Mouse (Mus musculus) kidney, adult 18-20 months (tissue): ENCODE results near the gene Ssbp3.

ENCODE experiments used
- DNase-seq: peaks from one replicate; pipeline ENCODE4 v3.0.0; 2021

The Ssbp3 gene

GRCm38 (mm10) chr4:106908426-106908809 lies 2.1 kb upstream of the Ssbp3 start:
- DNase-seq = peak; percentile 56

DNA sequence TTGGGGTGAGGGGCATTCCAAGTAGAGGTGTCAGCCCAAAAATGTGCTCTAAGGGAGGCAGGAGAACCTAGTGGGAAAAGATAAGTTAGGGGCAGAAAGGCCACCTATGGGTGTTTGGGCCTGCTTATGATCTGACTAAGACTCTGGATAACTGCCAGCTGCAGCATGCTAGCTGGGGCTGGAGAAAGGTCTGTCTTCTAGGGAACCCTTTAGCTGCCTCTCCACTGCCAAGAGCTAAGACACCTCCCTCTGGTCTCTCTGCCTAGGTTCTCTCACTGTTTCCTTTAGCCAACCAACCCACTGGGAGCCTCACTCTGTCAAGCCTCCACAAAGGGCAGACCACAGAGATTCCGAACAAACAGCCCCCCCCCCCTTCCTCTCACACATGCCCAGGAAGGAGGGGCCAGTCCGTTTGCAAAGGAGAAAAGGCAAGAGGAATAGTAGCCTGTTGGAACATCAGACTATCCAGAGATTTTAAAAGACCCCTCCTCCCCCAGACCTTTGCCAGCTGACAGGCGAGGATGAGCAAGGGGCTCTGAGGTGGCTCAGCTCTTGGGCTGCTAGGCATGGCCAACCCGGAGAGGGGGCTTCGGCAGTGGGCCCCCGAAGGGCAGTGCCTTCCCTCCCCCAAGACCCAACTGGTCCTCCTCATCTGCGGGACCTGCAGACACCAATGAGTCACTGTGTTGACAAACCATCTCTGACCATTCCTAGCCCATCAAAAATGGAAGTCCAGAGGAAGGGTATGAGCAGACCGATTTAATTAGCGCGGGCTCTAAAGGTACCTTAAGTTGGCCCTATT lies 1.4 kb upstream of the Ssbp3 start:
- DNase-seq = peak; percentile 60

DNA sequence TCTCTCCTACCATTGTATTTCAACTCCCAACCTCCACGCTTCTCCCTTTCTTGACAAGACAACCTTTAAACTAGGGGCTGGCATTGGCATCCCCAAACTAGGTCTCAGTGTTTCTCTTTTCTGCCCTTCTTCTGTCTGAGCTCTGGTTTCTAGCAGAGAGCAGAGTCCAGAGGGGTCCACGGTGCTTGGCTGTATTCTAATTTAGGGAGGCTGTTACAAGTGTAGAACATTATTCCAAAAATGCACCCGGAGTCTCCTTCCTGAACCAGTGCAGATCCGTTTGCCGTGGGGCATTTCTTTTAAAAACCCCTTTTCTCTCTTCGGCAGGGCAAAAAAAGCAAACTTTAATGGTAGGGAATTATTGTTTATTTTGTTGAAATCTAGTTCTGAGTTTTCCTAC lies 704 bp upstream of the Ssbp3 start:
- peak; percentile 56 for DNase-seq

DNA sequence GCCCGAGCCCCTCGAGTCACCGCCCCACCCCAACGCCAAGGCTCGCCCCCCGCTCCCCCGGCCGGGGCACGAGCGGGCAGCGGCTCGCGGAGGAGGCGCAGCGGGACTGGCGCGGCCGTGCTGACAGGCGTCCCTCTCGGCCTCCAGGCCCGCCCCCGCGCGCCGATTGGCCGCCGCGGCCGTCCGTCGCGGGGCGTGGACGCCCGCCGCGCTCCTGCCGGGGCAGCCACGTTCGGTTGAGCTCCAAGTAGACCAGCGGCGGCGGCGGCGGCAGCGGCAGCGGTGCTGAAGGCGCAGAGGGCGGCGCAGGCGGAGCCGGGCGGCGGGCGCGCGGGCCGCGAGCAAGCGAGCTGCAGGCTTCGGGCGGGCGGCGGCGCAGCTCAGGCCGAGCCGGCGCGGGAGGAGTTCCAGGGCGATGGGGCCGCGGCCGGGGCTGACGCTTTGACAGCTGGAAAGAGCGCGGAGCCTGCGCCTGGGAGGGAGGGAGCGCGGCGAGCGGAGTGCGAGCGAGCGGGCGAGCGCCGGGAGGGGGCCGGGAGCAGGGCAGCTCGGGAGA lies 823 bp downstream of the Ssbp3 start:
- peak; percentile 94 for DNase-seq

- peak; percentile 38 for DNase-seq
Observed at GRCm38 (mm10) chr4:106911951-106912688, 1.6 kb downstream of the Ssbp3 start.

GRCm38 (mm10) chr4:106912689-106913041 lies 2.2 kb downstream of the Ssbp3 start:
- no peak for DNase-seq

GRCm38 (mm10) chr4:106913411-106914049 lies 3.0 kb downstream of the Ssbp3 start:
- DNase-seq = no peak

GRCm38 (mm10) chr4:106915265-106915664 lies 4.8 kb downstream of the Ssbp3 start:
- no peak for DNase-seq

- no peak for DNase-seq
Observed at GRCm38 (mm10) chr4:106918263-106918662, 7.8 kb downstream of the Ssbp3 start.

DNA sequence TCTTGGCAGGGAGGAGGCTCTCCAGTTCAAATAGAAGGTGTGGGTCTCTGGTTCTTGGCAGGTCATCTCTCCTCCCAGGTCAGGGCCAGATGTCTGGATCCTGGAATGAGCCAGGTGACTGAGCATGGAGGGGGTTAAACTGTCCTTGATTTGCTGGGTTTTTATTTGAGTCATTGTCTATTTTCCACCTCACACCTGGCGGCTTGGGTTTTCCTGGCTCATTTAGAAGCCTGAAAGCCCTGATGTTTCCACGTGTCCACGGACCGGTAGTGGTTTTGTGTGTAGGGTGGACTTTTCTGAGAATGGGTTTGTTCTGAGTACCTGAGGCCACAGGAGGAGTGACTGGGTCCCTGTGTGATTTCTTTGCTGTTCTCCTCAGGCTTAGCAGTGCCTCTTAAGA lies 9.6 kb downstream of the Ssbp3 start:
- no peak for DNase-seq

GRCm38 (mm10) chr4:106921375-106922336 lies 11.2 kb downstream of the Ssbp3 start:
- peak; percentile 24 for DNase-seq

- DNase-seq = no peak
Observed at GRCm38 (mm10) chr4:106922919-106923318, 12.4 kb downstream of the Ssbp3 start.

- no peak for DNase-seq
Observed at GRCm38 (mm10) chr4:106924175-106924574, 13.7 kb downstream of the Ssbp3 start.

DNA sequence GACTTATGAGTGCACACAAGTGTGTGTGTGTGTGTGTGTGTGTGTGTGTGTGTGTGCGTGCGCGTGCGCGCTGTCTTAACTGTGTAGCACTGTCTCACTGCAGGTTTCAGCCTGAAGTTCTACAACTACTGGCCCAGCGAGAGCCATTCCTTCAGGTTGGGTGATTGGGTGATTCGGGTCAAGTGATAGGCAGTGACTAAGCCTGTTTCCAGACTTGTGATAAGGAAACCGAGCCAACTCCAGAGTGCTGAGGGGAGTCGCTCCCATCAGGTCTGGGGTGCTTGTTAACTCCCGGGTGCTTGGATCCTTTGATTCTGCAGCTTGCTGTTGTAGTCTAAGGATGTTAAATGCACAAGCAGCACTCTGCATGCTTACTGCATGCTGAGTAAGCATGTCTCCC lies 14.4 kb downstream of the Ssbp3 start:
- no peak for DNase-seq

- no peak for DNase-seq
Observed at GRCm38 (mm10) chr4:106926401-106926800, 15.9 kb downstream of the Ssbp3 start.

DNA sequence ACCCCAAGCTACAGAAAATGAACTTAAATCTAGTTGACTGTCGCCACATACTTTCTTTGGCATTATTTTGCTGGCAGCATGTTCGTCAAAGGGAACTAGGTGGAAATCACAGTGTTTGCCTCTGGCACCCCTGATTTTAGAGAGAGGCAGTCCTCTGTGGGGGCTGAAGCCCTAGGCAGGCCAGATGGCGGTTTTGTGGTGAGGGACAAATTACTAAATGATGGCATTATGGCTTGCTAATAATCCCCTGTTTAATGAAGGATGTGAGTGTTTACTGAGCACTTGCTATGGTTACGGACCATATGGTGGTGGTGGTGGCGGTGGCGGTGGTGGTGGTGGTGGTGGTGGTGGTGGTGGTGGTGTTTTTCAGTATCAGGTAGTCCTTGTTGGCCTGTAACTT lies 16.5 kb downstream of the Ssbp3 start:
- no peak for DNase-seq

- no peak for DNase-seq
Observed at GRCm38 (mm10) chr4:106928961-106929360, 18.5 kb downstream of the Ssbp3 start.

- DNase-seq = no peak
Observed at GRCm38 (mm10) chr4:106932583-106932982, 22.1 kb downstream of the Ssbp3 start.

DNA sequence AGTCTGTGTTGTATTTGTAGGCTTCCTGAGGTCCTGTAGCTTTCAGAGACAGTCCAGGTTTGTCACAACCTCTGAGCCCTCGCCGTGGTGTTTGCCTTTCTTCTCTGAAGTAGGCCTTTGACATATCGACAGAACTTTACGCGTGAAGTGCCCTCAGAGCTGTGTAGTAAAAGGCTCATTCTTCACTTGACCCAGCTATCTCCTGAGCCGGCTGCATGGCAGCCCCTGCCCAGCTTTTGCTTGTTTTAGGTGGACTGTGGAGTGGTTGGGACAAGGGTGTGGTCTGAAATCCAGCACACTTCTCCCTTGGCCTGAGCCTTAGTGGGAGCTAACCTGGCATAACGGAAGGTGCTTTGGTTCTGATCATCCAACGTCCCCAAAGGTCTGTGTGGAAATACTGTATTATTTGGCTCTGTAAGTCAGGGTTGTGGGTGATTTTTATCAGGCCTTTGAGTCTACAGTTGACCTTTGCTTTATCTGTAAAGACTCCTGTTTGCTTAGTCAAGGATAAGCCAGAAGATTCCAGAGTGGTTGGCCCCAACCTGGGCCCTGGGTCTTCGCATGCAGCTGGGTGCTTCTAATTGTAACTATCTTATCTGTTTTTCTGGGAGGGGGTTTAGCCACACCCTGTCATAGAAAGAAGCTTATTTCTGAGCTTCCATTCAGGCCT lies 23.4 kb downstream of the Ssbp3 start:
- no peak for DNase-seq

GRCm38 (mm10) chr4:106934931-106935582 lies 24.6 kb downstream of the Ssbp3 start:
- no peak for DNase-seq

DNA sequence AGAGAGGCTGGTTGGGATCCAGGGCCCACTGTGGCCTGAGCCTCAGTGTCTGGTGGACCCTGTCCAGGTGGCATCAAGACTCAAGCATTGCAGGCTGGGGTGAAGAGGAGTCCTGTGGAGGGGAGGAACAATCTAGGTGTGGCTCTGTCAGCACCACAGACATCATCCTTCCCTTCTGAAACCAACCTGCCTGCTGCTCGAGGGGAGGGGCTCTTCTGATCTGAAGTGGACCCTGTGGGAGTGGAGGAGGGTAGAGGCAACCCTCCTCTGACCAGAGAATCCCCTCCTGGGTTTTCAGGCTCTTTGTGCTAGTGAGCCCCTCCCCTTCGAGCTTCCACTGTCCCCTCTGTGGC lies 25.1 kb downstream of the Ssbp3 start:
- DNase-seq = no peak
